Mouse (Mus musculus) adipose tissue, adult 10 weeks (tissue): ENCODE data around the gene Olfr1118. TPM values are rescaled to one million over a fixed set of nuclear protein-coding genes. Genes with fewer than 3 reads are reported as not detected.

Experiments used
- polyA plus RNA-seq: library from polyadenylated mRNA; stranded (reverse); fragments of 350-450 nt; fragmentation: Illumina TruSeq; extraction: RNeasy Lipid Tissue Mini Kit (QIAGEN cat#74804); gene quantifications from one replicate; pipeline ENCODE4 v1.2.3, GENCODE M21; 2014; ENCODE audit warnings: low read depth, low replicate concordance

The Olfr1118 gene
- polyA plus RNA-seq = not detected

DNA sequence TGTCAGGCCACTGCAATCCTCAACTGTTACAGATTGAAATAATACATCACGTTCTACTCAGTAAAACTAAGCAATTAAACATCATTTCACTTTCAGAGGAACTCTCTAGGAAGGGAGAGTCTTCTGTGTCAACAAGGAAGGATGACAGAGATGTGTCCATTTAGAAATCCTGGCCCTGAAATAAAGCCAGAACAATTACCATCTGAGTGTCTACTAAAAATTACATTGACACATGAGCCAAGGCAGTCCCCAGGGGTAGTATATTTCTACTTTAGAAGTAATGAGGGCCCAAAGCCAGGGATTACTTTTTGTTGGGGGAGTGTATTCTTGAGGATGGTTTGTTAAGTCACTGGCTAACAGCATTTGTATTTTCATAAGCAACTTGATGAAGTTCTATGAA is at the start of gene Olfr1118:
Olfr1118 (plus strand) TSS at position 301 of the 400 bp plus-strand sequence.

DNA sequence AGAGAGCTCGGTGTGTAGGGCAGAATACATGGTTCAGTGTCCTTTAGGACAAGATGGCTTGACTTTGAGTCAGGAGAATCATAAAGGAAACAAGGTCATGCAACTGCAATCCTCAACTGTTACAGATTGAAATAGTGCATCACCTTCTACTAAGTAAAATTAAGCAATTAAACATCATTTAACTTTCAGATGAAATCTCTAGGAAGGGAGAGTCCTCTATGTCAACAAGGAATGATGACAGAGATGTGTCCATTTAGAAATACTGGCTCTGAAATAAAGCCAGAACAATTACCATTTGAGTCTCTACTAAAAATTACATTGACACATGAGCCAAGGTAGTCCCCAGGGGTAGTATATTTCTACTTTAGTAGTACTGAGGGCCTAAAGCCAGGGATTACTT is 40.1 kb upstream of the Olfr1118 start, which contains the start of gene Olfr1116:
Olfr1116 (plus strand) TSS at position 301 of the 400 bp plus-strand sequence.

DNA sequence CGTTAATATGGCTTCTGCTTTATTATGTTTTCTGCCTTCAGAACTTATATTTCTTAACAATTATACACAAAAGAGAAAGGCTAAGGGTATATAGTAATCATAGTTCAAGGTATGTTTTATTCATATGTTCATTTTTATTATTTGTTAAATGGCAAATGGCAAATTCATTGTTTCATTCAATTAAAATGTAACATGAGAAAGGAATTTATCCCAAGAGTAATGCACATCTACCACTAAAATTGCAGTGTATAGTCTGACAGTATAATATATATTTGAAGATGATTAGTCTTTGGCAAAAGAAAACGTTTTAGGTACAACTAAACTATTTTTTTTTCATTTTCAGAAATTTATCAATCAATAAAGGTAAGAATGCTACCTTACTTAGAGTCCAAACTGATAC is 47.1 kb downstream of the Olfr1118 start, which contains the start of gene Olfr1120:
Olfr1120 (plus strand) TSS at position 301 of the 400 bp plus-strand sequence.

Other genes starting within 250 kb of the Olfr1118 start
- not detected for gene Olfr1107, start 231.8 kb upstream of the Olfr1118 start, polyA plus RNA-seq
- gene Olfr1109, start 211.6 kb upstream of the Olfr1118 start, polyA plus RNA-seq = not detected
- not detected for gene Olfr259, start 193.0 kb upstream of the Olfr1118 start, polyA plus RNA-seq
- gene Olfr1110, start 167.3 kb upstream of the Olfr1118 start, polyA plus RNA-seq = not detected
- not detected for gene Olfr1111, start 155.0 kb upstream of the Olfr1118 start, polyA plus RNA-seq
- gene Olfr1112, start 119.8 kb upstream of the Olfr1118 start, polyA plus RNA-seq = not detected
- gene Olfr1113, start 98.6 kb upstream of the Olfr1118 start, polyA plus RNA-seq = not detected
- not detected for gene Olfr1115, start 59.6 kb upstream of the Olfr1118 start, polyA plus RNA-seq
- gene Olfr1116, start 40.0 kb upstream of the Olfr1118 start, polyA plus RNA-seq = not detected
- not detected for gene Olfr1120, start 47.2 kb downstream of the Olfr1118 start, polyA plus RNA-seq
- not detected for gene Olfr1121, start 62.3 kb downstream of the Olfr1118 start, polyA plus RNA-seq
- gene Olfr1122, start 78.3 kb downstream of the Olfr1118 start, polyA plus RNA-seq = not detected
- not detected for gene Olfr1123, start 109.1 kb downstream of the Olfr1118 start, polyA plus RNA-seq
- not detected for gene Olfr1124, start 122.7 kb downstream of the Olfr1118 start, polyA plus RNA-seq
- not detected for gene Olfr1126, start 146.4 kb downstream of the Olfr1118 start, polyA plus RNA-seq
- gene Pramel7, start 189.5 kb downstream of the Olfr1118 start, polyA plus RNA-seq = not detected
- not detected for gene Pramel6, start 199.0 kb downstream of the Olfr1118 start, polyA plus RNA-seq
- gene Olfr153, start 224.2 kb downstream of the Olfr1118 start, polyA plus RNA-seq = not detected
- gene Olfr1128, start 238.0 kb downstream of the Olfr1118 start, polyA plus RNA-seq = not detected